Mouse (Mus musculus) cortical plate, adult 2 months (tissue): ENCODE measurements around the gene Kif26b.

Experiments used
- CTCF ChIP-seq: fragments of 200-500 bp; IDR thresholded peaks from 2 replicates; pipeline ENCODE4 v1.5.1; 2011; ENCODE audit warnings: mild to moderate bottlenecking, control low read depth, low read length; ENCODE audit not compliant: insufficient read depth; ENCODE audit errors: extremely low read depth
- POLR2A ChIP-seq: fragments of 200-500 bp; IDR thresholded peaks from 2 replicates; pipeline ENCODE4 v1.6.1; 2011; ENCODE audit warnings: mild to moderate bottlenecking, low read length, control low read depth; ENCODE audit not compliant: insufficient read depth; ENCODE audit errors: extremely low read depth

DNA sequence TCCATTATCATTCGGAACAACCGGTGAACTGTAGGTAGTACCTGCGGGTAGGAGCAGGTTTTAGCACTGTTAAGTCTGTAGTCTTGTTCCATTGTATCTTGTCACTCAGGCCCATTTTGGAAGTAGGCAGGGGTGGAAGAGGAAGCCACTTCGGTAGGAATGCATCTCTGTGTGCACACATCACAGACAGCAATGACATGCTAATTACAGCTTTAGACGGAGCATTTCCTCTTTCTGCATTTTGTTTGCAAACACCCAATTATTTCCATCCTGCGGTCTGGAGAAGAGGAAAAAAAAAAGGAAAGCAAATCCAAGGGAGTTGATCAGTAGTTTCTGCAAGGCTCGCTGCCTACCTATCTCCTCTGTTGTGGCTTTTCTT lies 219.3 kb downstream of the Kif26b start:
- TF ChIP-seq CTCF (no peak), POLR2A (no peak)
